Mouse (Mus musculus) spleen, adult 2 months (tissue): ENCODE measurements around the gene Mrs2.

Experiments
- CTCF ChIP-seq: fragments of 200-500 bp; IDR thresholded peaks from 2 replicates; pipeline ENCODE4 v1.5.1; 2011; ENCODE audit warnings: mild to moderate bottlenecking, inconsistent platforms; ENCODE audit not compliant: insufficient read depth, insufficient read length, insufficient replicate concordance; ENCODE audit errors: extremely low read depth
- POLR2A ChIP-seq: fragments of 200-500 bp; IDR thresholded peaks from 2 replicates; pipeline ENCODE4 v1.6.1; 2011; ENCODE audit warnings: low read depth, low read length, inconsistent platforms

DNA sequence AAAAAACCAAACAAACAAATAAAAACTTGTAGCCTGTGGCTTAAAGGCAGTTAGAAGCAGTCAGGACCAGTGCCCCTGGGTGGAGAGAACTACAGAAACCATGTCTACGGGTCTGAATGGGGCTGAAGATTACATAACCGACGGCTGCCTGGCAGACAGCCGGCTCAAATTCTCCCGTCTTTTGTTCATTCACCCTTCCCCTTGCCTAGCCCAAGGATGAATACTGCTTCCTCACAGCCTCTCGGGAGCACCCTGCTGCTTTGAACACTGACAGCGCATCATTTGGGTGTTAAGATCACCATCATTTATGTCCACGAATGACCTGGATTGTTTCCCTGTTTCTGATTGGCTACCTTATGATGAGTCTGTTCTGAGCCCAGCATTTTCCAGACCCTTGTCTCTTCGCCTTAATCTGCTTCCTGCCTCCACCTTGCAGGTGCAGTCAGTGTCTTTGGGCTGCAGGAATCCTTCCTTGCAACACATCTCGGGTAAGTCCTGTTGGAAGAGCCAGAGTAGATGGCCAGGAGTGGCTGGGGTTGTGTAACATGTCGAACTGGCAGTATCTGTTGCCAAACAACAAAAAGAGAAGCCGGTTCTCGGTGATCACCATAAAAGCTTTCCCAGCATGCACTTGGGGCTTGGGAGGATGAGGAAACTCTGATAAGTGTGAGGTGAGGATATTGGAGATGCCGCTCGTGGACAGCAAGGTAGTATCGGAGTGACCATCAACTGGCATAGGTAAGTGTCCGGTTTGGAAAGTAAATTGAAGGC lies 77.5 kb downstream of the Mrs2 start, which contains the start of gene Gpld1:
- TF ChIP-seq CTCF (no peak), POLR2A (no peak)
